Mouse (Mus musculus) bone marrow, adult 2 months (tissue): ENCODE measurements around the gene Dtymk.

Experiments used
- CTCF ChIP-seq: fragments of 200-500 bp; IDR thresholded peaks from 2 replicates; pipeline ENCODE4 v1.5.1; 2011; ENCODE audit warnings: low read length, control low read depth; ENCODE audit not compliant: control insufficient read depth, insufficient read depth
- POLR2A ChIP-seq: fragments of 200-500 bp; IDR thresholded peaks from 2 replicates; pipeline ENCODE4 v1.6.1; 2011; ENCODE audit warnings: low read depth, mild to moderate bottlenecking, control low read depth, low read length, borderline replicate concordance; ENCODE audit not compliant: control insufficient read depth

DNA sequence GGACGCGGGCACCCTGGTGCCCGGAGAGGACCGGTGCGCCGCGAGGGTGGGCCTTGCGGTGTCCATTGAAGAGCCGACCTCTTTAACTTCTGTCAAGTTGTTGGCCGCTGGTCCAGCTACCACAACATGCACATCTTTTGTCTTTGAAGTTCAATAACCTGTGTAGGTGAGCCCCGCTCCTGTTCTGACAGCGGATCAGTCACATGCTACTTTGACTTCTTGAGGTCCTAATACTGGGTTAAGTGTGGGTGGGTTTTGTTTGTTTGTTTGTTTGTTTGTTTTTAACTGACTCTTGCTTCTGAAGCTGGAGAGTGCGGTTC is 46.5 kb downstream of the Dtymk start:
- TF ChIP-seq CTCF: no peak
- TF ChIP-seq POLR2A: no peak
